Mouse (Mus musculus) midbrain, embryonic 12.5 days (tissue): ENCODE measurements around the gene Tbc1d10c. TPM values are rescaled to one million over a fixed set of nuclear protein-coding genes. Genes with fewer than 3 reads are reported as not detected.

Experiments
- ATAC-seq: fragments of 200-750 bp; cut with Nextera tagmentation; 2 replicates; pipeline ENCODE4 v1.8.0; 2017; ENCODE audit warnings: low read depth, moderate TSS enrichment, moderate library complexity; ENCODE audit not compliant: low FRiP score
- H3K27ac ChIP-seq: fragments of 300-500 bp; sonication (generic); replicated peaks from 2 replicates; pipeline ENCODE4 v1.5.1; 2016; ENCODE audit warnings: mild to moderate bottlenecking
- H3K27me3 ChIP-seq: fragments of 300-500 bp; sonication (generic); 2 replicates; pipeline ENCODE4 v1.6.1; 2016; ENCODE audit warnings: mild to moderate bottlenecking
- H3K36me3 ChIP-seq: fragments of 300-500 bp; sonication (generic); 2 replicates; pipeline ENCODE4 v1.6.1; 2016
- H3K4me1 ChIP-seq: fragments of 300-500 bp; sonication (generic); 2 replicates; pipeline ENCODE4 v1.6.1; 2016
- H3K4me2 ChIP-seq: fragments of 300-500 bp; sonication (generic); replicated peaks from 2 replicates; pipeline ENCODE4 v1.6.1; 2016; ENCODE audit warnings: mild to moderate bottlenecking, moderate library complexity
- H3K4me3 ChIP-seq: fragments of 300-500 bp; sonication (generic); 2 replicates; pipeline ENCODE4 v1.5.1; 2016; ENCODE audit warnings: mild to moderate bottlenecking
- H3K9ac ChIP-seq: fragments of 300-500 bp; sonication (generic); replicated peaks from 2 replicates; pipeline ENCODE4 v1.6.1; 2016; ENCODE audit warnings: mild to moderate bottlenecking, moderate library complexity
- H3K9me3 ChIP-seq: fragments of 300-500 bp; sonication (generic); 2 replicates; pipeline ENCODE4 v1.6.1; 2016; ENCODE audit warnings: mild to moderate bottlenecking
- WGBS: fragments of 180-500 bp; shearing (Covaris S2); methylation state at CpG from one replicate; pipeline ENCODE4 v1.1.7; 2016; 5-methylcytosine and 5-hydroxymethylcytosine counted together
- polyA plus RNA-seq: library from polyadenylated mRNA; unstranded; fragments of >200 nt; fragmentation: Nextera tagmentation; extraction: Ambion mirVana; gene quantifications from 2 replicates; pipeline ENCODE4 v1.2.1, GENCODE M21; 2016

The Tbc1d10c gene
- polyA plus RNA-seq, 1 experiment from 2014 or later, result 0.73 TPM

DNA sequence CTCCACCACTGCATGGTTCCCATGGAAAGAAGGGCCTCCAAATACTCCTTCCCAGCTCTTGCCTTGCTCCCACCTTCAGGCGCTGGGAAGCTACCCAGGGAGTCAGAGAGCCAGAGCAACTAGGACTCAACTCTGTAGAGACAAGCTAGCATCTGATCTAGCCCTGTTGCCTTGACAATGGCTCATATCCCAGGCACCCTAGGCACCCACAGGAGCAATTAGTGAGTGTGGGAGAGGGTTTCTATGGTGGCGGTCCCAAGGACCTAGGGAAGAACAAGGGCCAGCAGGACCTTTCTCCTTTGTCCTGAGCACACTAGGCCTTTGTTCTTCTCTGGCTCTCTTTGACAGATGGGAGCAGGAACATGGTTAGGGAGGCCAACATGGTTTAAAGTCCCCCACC is 7.4 kb downstream of the Tbc1d10c start:
- Histone ChIP-seq H3K27ac (no peak overlapping the region), H3K4me3 (no peak overlapping the region), H3K27me3 (no peaks in the 10 kb centered on the region), H3K9me3 (no peaks in the 10 kb centered on the region), H3K9ac (no peak overlapping the region), H3K4me2 (no peak overlapping the region), H3K4me1 (peaks cover 11% of the 10 kb centered on the region), H3K36me3 (no peaks in the 10 kb centered on the region)
- ATAC-seq, result no peak
- 86% methylated on average over 2 of the region's 2 CpGs for WGBS

DNA sequence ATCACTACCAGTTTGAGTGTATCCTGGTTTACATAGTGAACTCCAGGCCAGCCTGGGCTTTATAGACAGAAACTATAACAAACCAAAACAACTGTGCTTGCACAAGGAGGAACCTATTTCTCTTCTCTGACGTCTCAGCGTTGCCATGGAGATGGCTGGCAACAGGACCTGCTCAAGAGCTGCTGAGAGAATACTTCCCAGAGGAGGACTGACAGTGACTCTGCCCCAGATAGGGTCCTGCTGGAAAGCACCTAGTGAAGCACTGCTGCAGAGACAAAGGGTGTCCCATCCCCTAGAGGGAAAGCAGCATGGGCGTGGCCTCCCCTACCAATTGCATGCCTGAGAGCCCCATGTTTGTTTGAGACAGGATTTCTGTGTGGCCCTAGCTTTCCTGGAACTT is 9.2 kb downstream of the Tbc1d10c start:
- no peak for ATAC-seq
- Histone ChIP-seq H3K4me2 (no peak overlapping the region), H3K27me3 (peaks cover 1% of the 10 kb centered on the region; the same call in 1 of the 2 replicates), H3K4me3 (no peak overlapping the region), H3K36me3 (no peaks in the 10 kb centered on the region), H3K27ac (no peak overlapping the region), H3K9ac (no peak overlapping the region), H3K4me1 (peaks cover 11% of the 10 kb centered on the region), H3K9me3 (no peaks in the 10 kb centered on the region)
- 52% methylated on average over 3 of the region's 3 CpGs for WGBS

DNA sequence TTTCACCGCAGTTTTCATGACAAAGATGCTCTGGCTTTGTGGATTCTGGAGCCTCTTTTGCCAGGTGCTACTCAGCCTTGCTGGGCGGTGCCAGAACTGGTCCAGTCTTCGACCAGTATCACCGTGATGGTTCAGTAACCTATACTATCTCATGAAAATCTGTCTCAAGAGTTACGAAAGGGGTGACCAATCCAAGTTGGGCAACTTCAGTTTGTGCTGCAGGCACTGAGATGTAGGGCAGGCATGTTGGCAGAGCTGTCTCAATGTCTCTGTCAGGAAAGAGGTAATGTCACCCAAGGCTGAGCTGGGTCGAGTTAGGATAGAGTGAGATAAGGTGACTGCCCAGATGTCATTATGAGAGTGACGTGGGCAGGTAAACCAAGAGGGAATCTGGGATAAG is 10.7 kb downstream of the Tbc1d10c start:
- Histone ChIP-seq H3K36me3 (no peaks in the 10 kb centered on the region), H3K4me2 (no peak overlapping the region), H3K9ac (no peak overlapping the region), H3K4me3 (no peak overlapping the region), H3K4me1 (peaks cover 14% of the 10 kb centered on the region), H3K27me3 (peaks cover 10% of the 10 kb centered on the region; the same call in 1 of the 2 replicates), H3K9me3 (no peaks in the 10 kb centered on the region), H3K27ac (no peak overlapping the region)
- ATAC-seq, result no peak
- WGBS, result 86% methylated on average over 7 of the region's 7 CpGs

DNA sequence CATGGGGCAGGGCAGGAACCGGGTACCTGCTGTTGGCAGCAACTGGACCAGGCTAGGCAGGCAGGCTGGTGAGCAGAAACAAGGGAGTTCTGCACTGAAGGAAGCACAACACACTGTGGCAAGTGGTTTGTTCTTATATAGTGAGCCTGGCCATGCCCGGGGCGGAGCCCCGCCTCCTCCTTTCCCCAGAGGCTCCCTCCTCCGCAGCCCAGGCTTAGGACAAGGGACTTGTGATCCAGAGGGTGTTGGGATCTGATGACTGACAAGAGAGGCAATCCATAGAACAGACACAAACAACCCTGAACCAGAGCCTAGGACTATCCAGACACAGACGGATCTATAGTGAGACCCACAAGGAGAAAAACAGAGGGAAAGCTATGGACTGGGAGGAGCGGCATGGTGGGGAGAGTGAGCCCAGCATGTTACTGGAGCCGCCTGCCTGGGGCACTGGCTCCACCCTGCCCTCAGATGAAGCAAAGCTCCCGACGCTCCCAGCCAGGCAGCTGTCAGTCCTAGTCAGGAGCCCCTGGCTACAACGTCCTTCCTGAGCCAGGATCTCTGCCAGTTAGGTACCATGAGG is 15.6 kb downstream of the Tbc1d10c start, which contains the start of gene Carns1:
Carns1 (minus strand) TSS at position 112 of the 580 bp plus-strand sequence.
- peak within 1 kb of the TSS; percentile 37 for H3K9ac ChIP-seq
- no peaks in the 10 kb centered on the region for H3K36me3 ChIP-seq
- 4% methylated on average over 11 of the region's 11 CpGs for WGBS
- peaks cover 13% of the 10 kb centered on the region for H3K4me1 ChIP-seq
- no peaks in the 10 kb centered on the region for H3K9me3 ChIP-seq
- H3K27ac ChIP-seq, result peak within 1 kb of the TSS; percentile 46; the same call in 1 of the 2 replicates
- peak; percentile 52; the same call in 1 of the 2 replicates for ATAC-seq
- H3K27me3 ChIP-seq, result peaks cover 37% of the 10 kb centered on the region
- H3K4me3 ChIP-seq, result peak within 1 kb of the TSS; percentile 2
- peak within 1 kb of the TSS; percentile 47 for H3K4me2 ChIP-seq

DNA sequence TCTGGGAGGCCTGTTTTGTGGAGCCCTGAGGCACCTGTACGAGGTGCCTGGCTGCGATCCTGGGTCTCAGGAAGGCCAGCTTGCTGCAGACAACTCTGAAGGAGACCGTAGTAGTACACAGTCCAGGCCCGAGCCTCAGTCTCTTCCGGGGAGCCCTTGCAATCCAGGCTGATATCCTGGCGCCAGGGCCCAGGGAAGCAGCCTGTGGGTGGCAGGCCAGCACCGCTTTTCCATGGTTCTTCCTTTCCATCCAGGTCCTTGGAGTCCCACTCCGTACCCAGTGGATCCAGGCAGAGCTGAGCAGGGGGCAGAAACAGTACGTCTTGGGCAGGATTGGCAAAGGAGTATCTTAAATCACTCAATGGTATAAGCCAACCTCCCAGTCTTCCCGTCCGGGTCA is 18.2 kb downstream of the Tbc1d10c start:
- Histone ChIP-seq H3K27ac (no peak overlapping the region), H3K4me1 (peaks cover 19% of the 10 kb centered on the region), H3K4me2 (no peak overlapping the region), H3K27me3 (peaks cover 39% of the 10 kb centered on the region), H3K9ac (no peak overlapping the region), H3K36me3 (no peaks in the 10 kb centered on the region), H3K4me3 (no peak overlapping the region), H3K9me3 (no peaks in the 10 kb centered on the region)
- ATAC-seq, result no peak
- WGBS, result 52% methylated on average over 11 of the region's 11 CpGs

DNA sequence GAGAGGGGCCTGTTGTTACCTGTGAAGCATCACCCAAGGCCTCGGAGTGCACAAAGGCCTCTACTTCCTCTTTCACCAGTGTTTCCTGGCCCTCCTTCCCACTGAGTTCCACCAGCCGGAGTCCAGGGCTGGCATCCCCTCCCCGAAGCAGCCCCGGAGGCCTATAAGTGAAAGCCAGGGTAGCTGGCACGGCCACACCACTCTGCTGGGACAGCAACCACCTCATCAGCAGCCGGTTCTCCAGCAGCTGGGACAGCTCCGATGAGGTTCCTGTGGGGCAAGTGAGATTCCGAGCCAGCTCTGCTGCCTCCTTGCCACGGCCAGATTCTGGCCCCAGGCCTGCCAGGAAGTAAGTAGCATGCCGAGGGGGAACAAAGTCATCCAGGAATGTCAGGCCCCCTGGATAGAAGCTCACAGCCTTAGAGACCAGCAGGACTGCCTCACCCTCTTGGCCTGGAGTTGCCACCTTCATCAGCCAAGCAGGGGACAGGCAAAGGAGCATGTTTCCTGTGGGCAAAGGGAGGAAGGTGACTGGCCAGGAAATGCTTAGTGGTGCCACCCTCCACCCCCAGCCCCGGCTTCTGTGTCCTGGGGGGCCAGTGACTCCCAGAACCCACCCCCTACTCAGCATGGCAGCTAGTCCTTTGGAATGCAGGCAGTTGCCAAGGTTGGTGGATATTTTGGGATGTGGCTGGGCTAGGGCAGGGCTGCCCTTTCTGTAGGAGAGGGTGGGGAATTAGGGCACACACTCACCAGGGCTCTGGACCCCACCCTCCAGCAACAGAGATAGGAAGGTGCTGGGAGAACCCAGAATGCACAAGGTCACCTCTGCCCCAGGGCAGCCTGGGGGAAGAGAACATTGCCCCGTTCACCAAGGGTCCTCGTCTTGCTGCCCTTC is 19.4 kb downstream of the Tbc1d10c start:
- H3K9ac ChIP-seq, result peak overlapping the region; percentile 37; the same call in 1 of the 2 replicates
- 73% methylated on average over 13 of the region's 13 CpGs for WGBS
- H3K4me1 ChIP-seq, result peaks cover 19% of the 10 kb centered on the region
- no peaks in the 10 kb centered on the region for H3K36me3 ChIP-seq
- ATAC-seq, result no peak
- H3K4me2 ChIP-seq, result no peak overlapping the region
- H3K27me3 ChIP-seq, result peaks cover 35% of the 10 kb centered on the region
- no peaks in the 10 kb centered on the region for H3K9me3 ChIP-seq
- H3K4me3 ChIP-seq, result no peak overlapping the region
- no peak overlapping the region for H3K27ac ChIP-seq

DNA sequence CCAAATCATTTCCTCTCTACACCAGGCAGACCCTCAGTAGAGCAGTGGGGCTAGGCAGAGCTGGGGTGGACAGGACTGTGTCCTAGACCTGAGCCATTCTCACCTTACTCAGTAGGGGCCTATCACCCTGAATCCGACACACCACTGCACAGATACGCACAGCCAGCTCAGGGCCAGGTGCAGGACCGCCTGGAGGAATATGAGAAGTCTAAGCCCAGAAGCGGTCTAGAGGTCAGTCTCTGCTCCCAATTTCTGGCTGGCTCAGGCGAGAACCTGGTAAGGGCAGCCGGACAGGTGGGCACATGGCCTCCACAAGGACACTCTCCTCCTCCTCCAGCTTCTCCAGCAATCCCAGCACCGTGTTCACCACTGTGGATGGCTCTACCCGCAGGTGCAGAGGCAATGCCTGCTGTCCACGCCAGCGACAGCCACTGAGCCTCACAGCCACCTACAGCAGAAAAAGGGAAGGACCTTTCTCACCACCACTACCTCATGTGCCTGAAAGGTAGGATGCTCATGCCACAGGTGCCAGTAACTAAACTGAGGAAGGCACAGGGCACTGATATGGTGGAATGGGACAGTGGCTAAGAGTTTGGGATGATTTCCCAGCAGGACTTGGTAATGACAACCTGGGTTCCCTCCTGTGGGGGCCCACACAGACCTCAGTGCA is 20.2 kb downstream of the Tbc1d10c start:
- no peak for ATAC-seq
- Histone ChIP-seq H3K9me3 (no peaks in the 10 kb centered on the region), H3K9ac (no peak overlapping the region), H3K4me2 (no peak overlapping the region), H3K27ac (no peak overlapping the region), H3K27me3 (peaks cover 30% of the 10 kb centered on the region; the same call in 1 of the 2 replicates), H3K4me3 (no peak overlapping the region), H3K4me1 (peaks cover 17% of the 10 kb centered on the region), H3K36me3 (no peaks in the 10 kb centered on the region)
- 86% methylated on average over 10 of the region's 10 CpGs for WGBS

DNA sequence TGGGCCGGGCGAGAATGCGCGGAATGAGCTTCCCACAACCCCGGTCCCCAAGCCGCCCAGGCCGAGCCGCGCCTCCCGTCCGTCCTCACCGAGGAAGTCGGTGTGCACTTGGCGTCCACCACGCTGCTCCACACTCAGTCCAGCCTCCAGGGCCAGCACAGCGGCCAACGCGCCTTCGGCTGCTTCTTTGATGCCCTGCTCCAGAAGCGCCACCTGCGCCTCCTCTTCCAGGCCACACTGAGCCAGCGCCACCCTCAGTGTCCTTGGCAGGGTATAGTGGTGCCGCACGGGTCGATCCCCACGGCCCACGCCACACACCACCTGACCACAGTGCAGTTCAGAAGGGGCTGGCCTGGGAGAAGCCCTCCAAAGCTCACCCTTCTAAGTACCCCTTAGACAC is 21.3 kb downstream of the Tbc1d10c start:
- ATAC-seq, result peak; percentile 72
- Histone ChIP-seq H3K9me3 (no peaks in the 10 kb centered on the region), H3K27ac (peak overlapping the region; percentile 82), H3K36me3 (no peaks in the 10 kb centered on the region), H3K4me2 (peak overlapping the region; percentile 77), H3K4me1 (peaks cover 7% of the 10 kb centered on the region), H3K9ac (peak overlapping the region; percentile 72), H3K27me3 (peaks cover 25% of the 10 kb centered on the region; the same call in 1 of the 2 replicates), H3K4me3 (peak overlapping the region; percentile 41)
- 8% methylated on average over 26 of the region's 27 CpGs for WGBS

DNA sequence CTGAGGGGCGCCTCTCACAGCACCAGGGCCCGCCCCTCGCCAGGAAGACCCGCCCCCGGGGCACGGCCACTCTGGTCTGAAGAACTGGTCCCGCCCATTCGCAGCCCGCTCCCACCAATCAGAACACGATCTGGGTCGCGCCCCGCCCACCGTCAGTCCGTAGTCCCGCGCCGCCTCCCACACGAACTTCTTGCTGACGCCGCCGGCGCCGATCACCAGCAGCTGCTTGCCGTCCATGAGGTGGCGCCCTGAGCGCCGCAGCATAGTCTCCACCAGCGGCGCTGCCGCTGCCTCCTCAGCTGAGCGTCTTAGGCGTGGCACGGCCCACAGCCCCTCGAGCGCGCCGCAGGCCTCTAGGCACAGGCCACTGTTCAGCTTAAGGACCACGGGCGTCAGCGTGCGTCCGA is 21.7 kb downstream of the Tbc1d10c start:
- peaks cover 6% of the 10 kb centered on the region for H3K4me1 ChIP-seq
- H3K4me3 ChIP-seq, result peak overlapping the region; percentile 41
- no peaks in the 10 kb centered on the region for H3K9me3 ChIP-seq
- H3K27me3 ChIP-seq, result peaks cover 21% of the 10 kb centered on the region; the same call in 1 of the 2 replicates
- H3K27ac ChIP-seq, result peak overlapping the region; percentile 82
- WGBS, result under 1% methylated on average over 42 of the region's 43 CpGs
- ATAC-seq, result peak; percentile 95
- H3K4me2 ChIP-seq, result peak overlapping the region; percentile 77
- no peaks in the 10 kb centered on the region for H3K36me3 ChIP-seq
- peak overlapping the region; percentile 72 for H3K9ac ChIP-seq

DNA sequence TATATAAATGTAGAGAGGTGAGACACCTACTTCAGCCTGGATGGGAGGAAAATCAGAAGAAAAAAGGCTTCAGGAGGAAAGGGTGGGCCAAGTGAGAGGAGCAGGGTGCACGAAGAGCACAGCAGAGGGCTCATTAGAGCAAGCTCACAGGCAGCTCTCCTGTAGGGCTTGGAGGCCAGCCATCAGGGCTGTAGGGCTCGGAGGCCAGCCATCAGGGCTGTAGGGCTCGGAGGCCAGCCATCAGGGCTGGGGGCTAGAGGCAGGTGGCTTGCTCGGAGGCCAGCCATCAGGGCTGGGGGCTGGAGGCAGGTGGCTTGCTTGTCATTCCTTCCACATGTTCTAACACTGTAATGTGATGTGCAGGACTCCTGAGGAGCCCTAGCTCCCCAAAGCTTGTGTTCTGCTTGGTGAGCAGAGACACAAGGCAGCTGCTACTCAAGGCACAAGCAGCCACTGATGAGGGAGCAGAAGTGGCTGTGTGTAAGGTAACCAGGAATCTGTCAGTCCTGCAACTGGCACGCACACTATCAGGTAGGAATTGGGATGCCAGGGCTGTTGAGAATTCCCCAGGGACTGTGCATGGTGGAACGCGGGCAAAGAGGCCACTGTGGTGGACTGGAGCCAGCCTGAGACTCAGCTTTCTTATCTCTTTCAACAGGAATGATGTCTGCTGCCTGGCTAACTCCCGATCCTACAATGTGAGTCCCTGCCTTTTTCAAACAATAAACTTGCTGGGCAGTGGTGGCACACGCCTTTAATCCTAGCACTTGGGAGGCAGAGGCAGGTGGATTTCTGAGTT is 24.2 kb downstream of the Tbc1d10c start:
- H3K27ac ChIP-seq, result no peak overlapping the region
- H3K9me3 ChIP-seq, result no peaks in the 10 kb centered on the region
- H3K9ac ChIP-seq, result no peak overlapping the region
- no peaks in the 10 kb centered on the region for H3K36me3 ChIP-seq
- no peak overlapping the region for H3K4me3 ChIP-seq
- no peak overlapping the region for H3K4me2 ChIP-seq
- H3K27me3 ChIP-seq, result 0 out of 2 replicates have a peak, but pooled peaks cover 15% of the 10 kb centered on the region
- no peak for ATAC-seq
- H3K4me1 ChIP-seq, result peaks cover 20% of the 10 kb centered on the region
- whole genome bisulfite sequencing, result 82% methylated on average over 9 of the region's 9 CpGs

DNA sequence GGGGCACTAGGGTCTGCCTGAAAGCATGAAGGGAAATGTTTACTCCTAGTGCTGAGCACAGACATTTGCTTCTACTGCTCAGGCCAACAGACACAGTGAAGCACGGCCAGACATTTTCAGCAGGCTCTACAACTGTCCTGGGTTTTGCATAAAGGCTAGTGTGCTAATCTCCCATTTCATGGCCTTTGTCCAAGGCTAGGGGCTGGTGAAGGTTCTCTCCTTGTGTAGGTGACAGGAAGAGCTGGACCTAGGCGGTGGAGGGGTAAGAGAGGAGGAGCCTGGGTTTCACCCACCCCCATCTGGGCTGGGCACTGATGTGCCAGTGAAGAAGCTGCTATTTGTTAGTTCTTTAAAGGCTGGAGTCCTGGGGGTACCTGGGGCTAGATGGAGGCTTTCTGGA is 26.4 kb downstream of the Tbc1d10c start:
- Histone ChIP-seq H3K27me3 (no peaks in the 10 kb centered on the region), H3K9me3 (no peaks in the 10 kb centered on the region), H3K4me3 (no peak overlapping the region), H3K4me2 (no peak overlapping the region), H3K9ac (0 out of 2 replicates have a peak overlapping the region, but pooled peaks have one; percentile 6), H3K4me1 (peaks cover 15% of the 10 kb centered on the region), H3K27ac (no peak overlapping the region), H3K36me3 (peaks cover 12% of the 10 kb centered on the region)
- WGBS, result 74% methylated on average over 2 of the region's 2 CpGs
- no peak for ATAC-seq
